Mouse (Mus musculus) neural tube, embryonic 15.5 days (tissue): ENCODE data around the gene Efcab7. TPM values are rescaled to one million over a fixed set of nuclear protein-coding genes. Genes with fewer than 3 reads are reported as not detected.

ENCODE experiments used
- ATAC-seq: fragments of 200-750 bp; cut with Nextera tagmentation; 2 replicates; pipeline ENCODE4 v1.8.0; 2017; ENCODE audit warnings: mild to moderate bottlenecking, moderate TSS enrichment, moderate library complexity; ENCODE audit not compliant: low FRiP score
- H3K27ac ChIP-seq: fragments of 300-500 bp; sonication (generic); replicated peaks from 2 replicates; pipeline ENCODE4 v1.5.1; 2015; ENCODE audit warnings: mild to moderate bottlenecking, inconsistent platforms
- H3K27me3 ChIP-seq: fragments of 300-500 bp; sonication (generic); replicated peaks from 2 replicates; pipeline ENCODE4 v1.6.1; 2015; ENCODE audit warnings: inconsistent platforms
- H3K36me3 ChIP-seq: fragments of 300-500 bp; sonication (generic); 2 replicates; pipeline ENCODE4 v1.6.1; 2015; ENCODE audit warnings: inconsistent platforms
- H3K4me1 ChIP-seq: fragments of 300-500 bp; sonication (generic); 2 replicates; pipeline ENCODE4 v1.6.1; 2015; ENCODE audit warnings: inconsistent platforms
- H3K4me2 ChIP-seq: fragments of 300-500 bp; sonication (generic); 2 replicates; pipeline ENCODE4 v1.6.1; 2015; ENCODE audit warnings: inconsistent platforms, mild to moderate bottlenecking, moderate library complexity
- H3K4me3 ChIP-seq: fragments of 300-500 bp; sonication (generic); replicated peaks from 2 replicates; pipeline ENCODE4 v1.5.1; 2015; ENCODE audit warnings: mild to moderate bottlenecking, inconsistent platforms
- H3K9ac ChIP-seq: fragments of 300-500 bp; sonication (generic); replicated peaks from 2 replicates; pipeline ENCODE4 v1.6.1; 2015; ENCODE audit warnings: mild to moderate bottlenecking, inconsistent platforms
- H3K9me3 ChIP-seq: fragments of 300-500 bp; sonication (generic); replicated peaks from 2 replicates; pipeline ENCODE4 v1.6.1; 2016; ENCODE audit warnings: inconsistent platforms
- WGBS: fragments of 180-500 bp; shearing (Covaris S2); methylation state at CpG from one replicate; pipeline ENCODE4 v1.1.7; 2015; ENCODE audit warnings: mixed read lengths; 5-methylcytosine and 5-hydroxymethylcytosine counted together
- polyA plus RNA-seq: library from polyadenylated mRNA; unstranded; fragments of >200 nt; fragmentation: Nextera tagmentation; extraction: Ambion mirVana; gene quantifications from 2 replicates; pipeline ENCODE4 v1.2.1, GENCODE M21; 2015

Gene Efcab7
- polyA plus RNA-seq = 8.5 and 13.7 TPM in 2 replicates

DNA sequence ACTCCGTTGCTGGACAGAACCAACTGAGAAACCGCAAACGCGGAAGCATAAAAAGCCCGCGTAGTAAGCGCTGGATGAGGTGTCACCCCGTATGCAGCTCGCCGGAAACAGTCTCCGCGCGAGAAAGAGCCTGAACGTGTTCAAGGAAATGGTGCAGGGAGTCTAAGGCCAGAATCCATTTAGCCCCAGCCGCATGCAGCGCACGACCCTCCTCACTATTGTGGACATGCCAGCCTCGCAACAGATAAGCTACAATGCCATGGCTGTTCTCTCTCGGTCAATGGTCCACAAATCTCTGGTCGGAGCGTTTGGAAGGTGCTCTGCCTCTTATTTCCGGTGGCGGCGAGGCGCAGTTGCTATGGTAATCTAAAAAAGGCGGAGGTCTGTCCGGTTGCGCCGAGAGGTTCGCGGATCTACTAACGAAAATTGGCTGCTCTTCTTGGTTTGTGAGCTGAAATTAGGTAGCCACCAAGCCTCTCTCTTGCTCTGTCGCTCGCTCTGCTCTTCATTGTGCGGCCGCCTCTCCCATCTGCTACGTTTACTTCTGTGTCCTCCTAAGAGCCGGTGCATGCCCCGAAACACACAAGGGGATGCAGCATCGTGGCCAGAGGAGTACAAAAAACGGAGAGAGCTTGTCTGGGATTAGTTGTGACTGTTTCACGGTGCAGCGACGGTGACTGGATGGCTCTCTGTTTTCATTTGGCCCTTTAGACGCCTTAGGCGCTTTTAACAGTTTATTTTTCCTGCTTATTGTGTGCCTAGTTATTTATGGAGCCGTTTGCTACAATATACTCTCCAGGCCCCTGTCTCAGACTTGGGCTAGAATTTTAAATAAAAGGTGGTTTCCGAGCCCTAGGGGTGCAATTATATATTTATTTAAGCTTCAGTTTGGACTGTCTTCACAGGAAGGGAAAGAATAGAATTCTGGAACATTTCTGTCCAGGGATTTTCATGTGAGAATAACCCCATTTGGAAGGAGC is at the start of gene Efcab7:
Gene Efcab7 (plus strand): TSS at position 105 of the 980 bp plus-strand sequence.
- under 1% methylated on average over 48 of the region's 48 CpGs for WGBS

DNA sequence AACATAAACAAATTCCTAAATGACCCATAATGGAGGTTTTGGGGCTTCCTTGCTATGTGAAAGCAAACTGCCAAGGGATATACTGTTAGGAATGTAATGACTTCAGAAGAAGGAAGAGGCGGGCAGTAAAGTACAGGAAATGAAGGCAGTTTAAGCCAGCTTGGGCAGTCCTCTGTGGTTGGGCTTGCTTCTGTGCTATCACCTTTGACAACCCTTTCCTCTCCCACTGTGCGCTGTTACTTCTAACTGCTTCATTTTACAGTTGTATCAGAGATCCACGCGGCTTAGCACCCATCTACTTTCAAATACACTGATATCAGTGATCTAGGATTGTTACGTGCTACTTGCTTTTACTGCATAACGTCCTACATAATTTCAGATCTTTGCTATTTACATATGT is 36.6 kb upstream of the Efcab7 start:
- H3K4me1 ChIP-seq = no peaks in the 10 kb centered on the region
- no peak overlapping the region for H3K4me3 ChIP-seq
- H3K9me3 ChIP-seq = 0 out of 2 replicates have a peak, but pooled peaks cover 3% of the 10 kb centered on the region
- H3K36me3 ChIP-seq = no peaks in the 10 kb centered on the region
- 87% methylated on average over 6 of the region's 6 CpGs for WGBS
- no peak overlapping the region for H3K4me2 ChIP-seq
- ATAC-seq = no peak
- H3K27ac ChIP-seq = no peak overlapping the region
- H3K27me3 ChIP-seq = no peaks in the 10 kb centered on the region
- H3K9ac ChIP-seq = no peak overlapping the region

More for the DNA sequence above, at the start of gene Efcab7:
- Histone ChIP-seq H3K4me2 (peak within 1 kb of the TSS; percentile 55), H3K27ac (peak within 1 kb of the TSS; percentile 98), H3K9ac (peak within 1 kb of the TSS; percentile 83), H3K4me3 (peak within 1 kb of the TSS; percentile 59), H3K9me3 (no peaks in the 10 kb centered on the region), H3K4me1 (peaks cover 11% of the 10 kb centered on the region), H3K27me3 (no peaks in the 10 kb centered on the region), H3K36me3 (no peaks in the 10 kb centered on the region)
- ATAC-seq = peak; percentile 92

DNA sequence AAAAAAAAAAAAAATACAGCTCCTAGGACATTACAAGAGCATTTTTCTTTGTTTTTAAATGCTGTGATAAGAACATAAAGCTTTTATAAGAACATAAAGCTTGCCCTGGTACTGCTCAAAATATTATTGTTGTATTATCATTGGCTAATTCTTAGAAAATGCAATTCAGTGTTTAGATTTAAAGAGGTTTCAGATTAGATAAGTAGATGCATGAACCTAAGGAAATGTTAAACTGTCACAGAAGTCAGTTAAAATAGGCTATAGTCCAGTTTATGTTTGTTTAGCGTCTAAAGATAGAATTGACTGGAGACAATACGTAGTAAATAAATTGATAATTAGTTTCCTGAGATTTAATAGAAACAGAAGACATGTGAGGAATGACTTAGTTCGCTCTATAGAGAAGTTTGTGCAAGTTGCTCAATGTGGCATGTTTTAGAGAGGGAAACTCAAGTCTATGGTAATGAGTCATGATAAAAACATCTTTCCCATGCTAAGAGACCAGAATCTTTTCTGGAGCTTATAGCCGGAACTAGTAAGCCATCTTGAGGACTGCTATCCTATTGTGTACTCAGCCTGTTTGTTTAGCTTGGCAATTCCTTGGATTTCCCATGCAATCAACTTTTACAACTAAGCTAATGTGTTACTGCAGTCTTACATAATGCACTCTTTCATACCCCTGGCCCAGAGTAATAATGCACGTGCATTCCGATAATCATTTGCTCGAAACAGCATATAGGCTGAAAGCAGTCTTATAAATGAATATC is 12.1 kb upstream of the Efcab7 start:
- Histone ChIP-seq H3K4me3 (no peak overlapping the region), H3K4me1 (no peaks in the 10 kb centered on the region), H3K4me2 (no peak overlapping the region), H3K9ac (no peak overlapping the region), H3K9me3 (no peaks in the 10 kb centered on the region), H3K27me3 (no peaks in the 10 kb centered on the region), H3K27ac (no peak overlapping the region), H3K36me3 (no peaks in the 10 kb centered on the region)
- no peak for ATAC-seq
- 74% methylated on average over 7 of the region's 7 CpGs for WGBS

DNA sequence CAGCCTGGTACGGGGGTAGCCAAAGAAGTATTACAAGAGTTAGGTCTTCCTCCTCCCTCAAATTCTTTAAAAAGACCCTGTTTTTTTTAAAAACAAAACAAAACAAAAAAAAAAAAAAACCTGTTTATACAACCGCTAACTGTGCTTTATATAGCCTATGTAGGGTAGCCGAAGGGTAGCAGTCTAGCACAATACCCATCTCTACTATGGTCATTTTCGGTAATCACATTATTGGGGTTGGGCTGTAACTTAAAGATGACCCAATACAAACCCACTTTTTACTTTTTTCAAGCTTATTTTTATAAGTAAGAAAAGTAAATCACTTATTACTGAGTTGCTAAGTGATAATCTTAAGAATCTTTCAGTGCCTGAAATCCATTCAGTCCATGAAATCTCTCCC is 661 bp upstream of the Efcab7 start:
- Histone ChIP-seq H3K4me3 (peak overlapping the region; percentile 59), H3K36me3 (no peaks in the 10 kb centered on the region), H3K4me2 (peak overlapping the region; percentile 55), H3K9ac (no peak overlapping the region), H3K4me1 (peaks cover 11% of the 10 kb centered on the region), H3K27me3 (no peaks in the 10 kb centered on the region), H3K9me3 (no peaks in the 10 kb centered on the region), H3K27ac (no peak overlapping the region)
- whole genome bisulfite sequencing = 45% methylated on average over 4 of the region's 4 CpGs
- no peak for ATAC-seq

DNA sequence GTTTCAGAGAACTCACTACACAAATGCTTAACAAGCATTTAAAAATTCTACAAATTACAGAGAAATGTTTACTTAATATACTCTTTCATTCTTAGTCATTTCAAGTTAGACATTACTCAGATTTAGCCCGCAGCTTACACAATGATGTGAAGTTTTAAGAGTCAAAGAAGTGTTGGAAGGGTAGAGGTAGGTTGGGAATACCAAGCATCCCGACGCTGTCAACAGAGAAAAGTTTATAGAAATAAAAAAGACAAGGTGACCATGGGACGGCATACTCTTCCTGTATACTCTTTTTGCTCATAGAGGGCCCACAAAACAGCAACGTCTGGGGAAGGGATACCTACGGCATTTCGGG is 282 bp upstream of the Efcab7 start:
- Histone ChIP-seq H3K9me3 (no peaks in the 10 kb centered on the region), H3K4me3 (peak overlapping the region; percentile 59), H3K27ac (peak overlapping the region; percentile 98), H3K27me3 (no peaks in the 10 kb centered on the region), H3K4me2 (peak overlapping the region; percentile 55), H3K9ac (peak overlapping the region; percentile 83), H3K4me1 (peaks cover 11% of the 10 kb centered on the region), H3K36me3 (no peaks in the 10 kb centered on the region)
- ATAC-seq = peak; percentile 12
- under 1% methylated on average over 7 of the region's 7 CpGs for WGBS

DNA sequence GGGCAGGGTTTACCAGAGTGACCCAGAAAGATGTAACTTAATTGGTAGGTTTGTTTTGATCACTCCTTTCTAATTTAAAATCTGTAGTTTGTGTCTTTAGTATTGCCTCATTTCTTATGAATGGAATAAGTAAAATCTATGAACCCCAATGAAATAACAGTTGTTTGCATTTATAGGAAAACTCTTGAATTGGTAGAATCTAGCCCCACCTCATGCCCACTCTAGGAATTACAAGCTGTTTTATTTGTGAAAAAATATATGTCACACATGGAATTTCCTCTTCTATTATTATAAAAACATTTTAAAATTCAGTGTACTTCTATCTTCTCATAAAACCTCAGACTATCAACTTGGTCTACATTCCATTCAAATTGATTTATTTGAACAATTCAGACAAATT is 52.9 kb downstream of the Efcab7 start:
- H3K4me1 ChIP-seq = no peaks in the 10 kb centered on the region
- H3K27ac ChIP-seq = no peak overlapping the region
- no peaks in the 10 kb centered on the region for H3K27me3 ChIP-seq
- H3K9me3 ChIP-seq = no peaks in the 10 kb centered on the region
- H3K4me2 ChIP-seq = no peak overlapping the region
- H3K4me3 ChIP-seq = no peak overlapping the region
- H3K36me3 ChIP-seq = no peaks in the 10 kb centered on the region
- H3K9ac ChIP-seq = no peak overlapping the region
- ATAC-seq = no peak

DNA sequence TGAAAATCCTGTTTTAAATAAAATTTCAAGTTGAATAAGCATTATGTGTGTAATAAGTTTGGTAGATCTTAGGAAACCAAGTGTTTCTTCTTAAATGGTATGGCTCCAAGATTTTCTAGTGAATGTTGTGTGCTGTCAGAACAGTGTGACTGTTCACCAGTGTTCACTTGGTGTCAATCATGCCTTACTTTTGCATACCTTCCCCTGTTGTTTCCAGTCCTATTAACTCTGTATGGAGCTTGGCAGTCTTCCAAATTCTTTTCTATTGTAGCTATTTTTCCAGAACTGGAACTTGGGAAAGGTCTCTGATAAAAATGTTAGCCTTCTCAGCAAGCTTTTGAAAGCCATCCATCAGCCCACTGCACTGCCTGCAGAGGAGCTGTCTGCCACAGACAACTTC is 53.4 kb downstream of the Efcab7 start:
- no peak overlapping the region for H3K27ac ChIP-seq
- no peaks in the 10 kb centered on the region for H3K9me3 ChIP-seq
- no peak overlapping the region for H3K9ac ChIP-seq
- no peaks in the 10 kb centered on the region for H3K27me3 ChIP-seq
- no peaks in the 10 kb centered on the region for H3K4me1 ChIP-seq
- no peak overlapping the region for H3K4me3 ChIP-seq
- no peak for ATAC-seq
- H3K4me2 ChIP-seq = no peak overlapping the region
- H3K36me3 ChIP-seq = no peaks in the 10 kb centered on the region

DNA sequence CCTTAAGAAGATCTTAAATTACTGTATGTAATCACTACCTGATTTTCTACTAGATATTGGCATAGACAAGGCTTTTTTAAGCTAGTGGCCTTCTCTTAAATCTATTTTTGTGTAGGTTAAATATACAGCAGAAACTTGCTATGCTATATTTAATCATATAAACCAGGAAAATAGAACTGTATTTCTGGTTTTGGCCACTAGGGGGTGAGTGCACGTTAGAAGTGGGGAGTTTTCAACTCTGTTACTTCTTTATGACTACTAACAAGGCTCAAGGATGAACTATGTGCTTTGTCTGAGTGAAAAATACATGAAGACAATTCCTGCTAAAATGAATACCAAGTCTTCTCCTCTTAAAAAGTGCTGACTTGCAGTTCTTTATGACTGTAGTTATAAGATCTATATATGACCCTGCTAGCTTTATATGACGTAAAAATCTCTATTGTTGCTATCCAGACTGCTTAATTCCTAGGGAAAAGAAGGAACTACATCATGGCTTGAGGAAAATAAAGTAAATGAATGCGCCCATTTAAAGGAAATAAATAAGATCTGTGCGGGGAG is 85.0 kb downstream of the Efcab7 start:
- no peak overlapping the region for H3K27ac ChIP-seq
- H3K4me3 ChIP-seq = no peak overlapping the region
- H3K36me3 ChIP-seq = no peaks in the 10 kb centered on the region
- H3K4me1 ChIP-seq = no peaks in the 10 kb centered on the region
- no peaks in the 10 kb centered on the region for H3K27me3 ChIP-seq
- no peak overlapping the region for H3K9ac ChIP-seq
- H3K4me2 ChIP-seq = no peak overlapping the region
- 69% methylated on average over 4 of the region's 4 CpGs for WGBS
- H3K9me3 ChIP-seq = no peaks in the 10 kb centered on the region
- ATAC-seq = no peak

DNA sequence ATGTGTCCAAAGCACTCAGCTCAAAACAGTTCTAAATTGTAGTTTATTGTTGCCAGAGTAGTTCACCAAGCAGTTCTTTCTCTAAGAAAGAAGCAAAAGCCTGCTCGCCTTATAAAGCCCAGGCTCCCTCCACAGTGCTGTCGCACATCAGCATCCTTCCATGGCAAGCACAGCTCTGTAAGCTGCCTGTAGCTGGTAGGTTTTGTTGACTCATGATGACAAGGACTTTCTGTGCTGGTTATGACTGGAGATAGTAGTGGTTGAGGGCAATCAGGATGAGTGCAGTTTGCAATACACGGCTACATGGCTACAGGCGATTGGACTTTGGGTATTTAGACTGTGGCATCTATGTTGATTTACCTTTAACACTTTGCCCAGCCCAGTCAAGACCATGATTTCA is 97.4 kb downstream of the Efcab7 start:
- H3K27me3 ChIP-seq = no peaks in the 10 kb centered on the region
- H3K4me2 ChIP-seq = no peak overlapping the region
- H3K36me3 ChIP-seq = no peaks in the 10 kb centered on the region
- no peak for ATAC-seq
- no peak overlapping the region for H3K27ac ChIP-seq
- no peak overlapping the region for H3K9ac ChIP-seq
- WGBS = 96% methylated on average over 4 of the region's 4 CpGs
- no peaks in the 10 kb centered on the region for H3K9me3 ChIP-seq
- no peak overlapping the region for H3K4me3 ChIP-seq
- H3K4me1 ChIP-seq = peaks cover 14% of the 10 kb centered on the region

DNA sequence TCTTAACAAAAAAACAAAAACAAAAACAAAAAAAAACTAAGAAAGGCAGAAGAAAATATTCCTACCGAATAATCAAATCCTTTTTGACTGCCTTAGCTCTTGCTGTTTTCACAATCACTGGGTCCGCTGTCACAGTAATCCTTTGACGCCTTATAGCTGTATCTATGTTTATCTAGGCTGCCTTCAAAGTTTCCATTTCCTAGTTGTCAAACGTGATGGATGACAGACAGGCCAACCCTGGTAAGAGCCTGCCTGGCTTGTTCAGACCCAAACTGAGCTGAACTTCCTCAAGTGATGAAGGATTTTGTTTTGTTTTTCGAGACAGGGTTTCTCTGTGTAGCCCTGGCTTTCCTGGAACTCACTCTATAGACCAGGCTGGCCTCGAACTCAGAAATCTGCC is 99.5 kb downstream of the Efcab7 start:
- no peak for ATAC-seq
- no peak overlapping the region for H3K9ac ChIP-seq
- H3K4me3 ChIP-seq = no peak overlapping the region; the same call in 1 of the 2 replicates
- H3K4me1 ChIP-seq = peaks cover 15% of the 10 kb centered on the region
- no peaks in the 10 kb centered on the region for H3K36me3 ChIP-seq
- H3K4me2 ChIP-seq = peak overlapping the region; percentile 93
- no peaks in the 10 kb centered on the region for H3K9me3 ChIP-seq
- WGBS = 85% methylated on average over 6 of the region's 6 CpGs
- no peak overlapping the region for H3K27ac ChIP-seq
- H3K27me3 ChIP-seq = no peaks in the 10 kb centered on the region

DNA sequence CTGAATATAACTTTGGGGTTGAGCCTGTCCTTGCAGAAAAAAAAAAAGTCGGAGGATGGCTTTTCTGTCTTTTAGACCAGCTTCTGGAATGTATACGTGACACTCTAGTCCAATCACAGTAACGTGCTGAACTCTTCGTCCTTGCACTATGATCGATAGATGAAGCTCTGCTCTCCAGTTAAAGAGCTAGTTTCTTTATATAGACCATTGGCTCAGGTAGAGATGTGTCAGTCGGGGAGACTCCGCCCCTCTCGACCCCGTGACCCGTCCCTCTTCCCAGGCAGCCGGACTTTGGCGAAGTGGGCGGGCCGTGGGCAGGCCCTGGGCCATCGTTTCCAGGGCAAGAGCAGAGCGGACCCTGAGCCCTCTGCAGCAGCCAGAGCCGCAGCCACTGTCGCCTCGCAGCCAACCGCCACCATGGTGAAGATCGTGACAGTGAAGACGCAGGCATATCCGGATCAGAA is 100.2 kb downstream of the Efcab7 start, which contains the start of gene Pgm1:
Gene Pgm1 (plus strand): TSS at position 266 of the 464 bp plus-strand sequence.
- H3K27me3 ChIP-seq = no peaks in the 10 kb centered on the region
- no peaks in the 10 kb centered on the region for H3K36me3 ChIP-seq
- peaks cover 15% of the 10 kb centered on the region for H3K4me1 ChIP-seq
- WGBS = 4% methylated on average over 23 of the region's 23 CpGs
- peak; percentile 91 for ATAC-seq
- H3K9me3 ChIP-seq = no peaks in the 10 kb centered on the region
- peak within 1 kb of the TSS; percentile 93 for H3K4me2 ChIP-seq
- H3K9ac ChIP-seq = peak within 1 kb of the TSS; percentile 83
- H3K4me3 ChIP-seq = peak within 1 kb of the TSS; percentile 77
- peak within 1 kb of the TSS; percentile 93 for H3K27ac ChIP-seq
